In genomic region chr2:150959521-150959920, GRCm38 (mm10) we compare ENCODE assay signal across 15 mouse cellular contexts. TPM values are rescaled to one million over a fixed set of nuclear protein-coding genes. Genes with fewer than 3 reads are reported as not detected.
DNase-seq lines count a peak whose midpoint lies in the region; ATAC-seq and TF ChIP-seq lines count a peak whose summit lies in the region.
"Had no signal": no experiment of that assay in that cellular context is flagged by ENCODE, and none has a peak within 500 bp of the region (broad histone marks: within the 10 kb centered on the region; RNA-seq: fewer than 3 reads in every experiment).

No protein-coding gene starts in this region.

- H3K4me1 ChIP-seq in hindbrain, embryonic 11.5 days (replicated peaks; ENCODE audit: control insufficient read depth, insufficient read depth, low read length), result no peaks in the 10 kb centered on the region
- H3K4me1 ChIP-seq: hindbrain, embryonic 15.5 days had no signal

- intact Hi-C loops in left cerebral cortex, postnatal 4 days (cut with DNase I), result no loop called here
- intact Hi-C loops in left cerebral cortex, postnatal 36 days (cut with DNase I), result no loop called here

- no peak overlapping the region for H3K4me3 ChIP-seq in hindbrain, embryonic 11.5 days (ENCODE audit: low read depth, low read length)
- H3K4me3 ChIP-seq: hindbrain, embryonic 15.5 days had no signal

- 88% methylated on average over 10 of the region's 10 CpGs for WGBS in hindbrain, embryonic 11.5 days

- CTCF ChIA-PET in Patski (lab: Charles Lee), result no interaction called here

- H3K9me3 ChIP-seq in hindbrain, embryonic 11.5 days (ENCODE audit: control insufficient read depth, low read length), result no peaks in the 10 kb centered on the region
- H3K9me3 ChIP-seq: hindbrain, embryonic 15.5 days had no signal

- DNase-seq in left cerebral cortex, adult 11 months (ENCODE audit: low spot score), result peak; percentile 16
- DNase-seq in left cerebral cortex, postnatal 4 days, result no peak
- DNase-seq in Patski (ENCODE audit: low read depth, low spot score), result no peak
- peak; percentile 30 to 33 for DNase-seq in layer of hippocampus, adult 8-10 months (ENCODE audit: low spot score in 2 of 2)
- DNase-seq in left cerebral cortex, postnatal 36 days (ENCODE audit: low spot score in 2 of 2), result peak; percentile 13 to 50
- DNase-seq in hindbrain, embryonic 11.5 days (ENCODE audit: low spot score), result no peak
- DNase-seq: cerebellum, adult 8-10 months; heart, postnatal 10 days; kidney, adult 18-20 months; kidney, postnatal 25 days; lung, postnatal 36 days had no signal

- TF ChIP-seq CTCF in Patski (IDR thresholded peaks at IDR 0.05), result no peak

- H3K27ac ChIP-seq in hindbrain, embryonic 11.5 days (ENCODE audit: low read depth, low read length), result no peak overlapping the region
- H3K27ac ChIP-seq: hindbrain, embryonic 15.5 days had no signal

- in situ Hi-C loops in Patski (cut with MboI; ENCODE audit: low pct_unique_long_range_greater_than_20kb), result no loop called here

- POLR2A ChIA-PET in Patski (lab: Charles Lee), result no interaction called here

- ATAC-seq in Patski, result peak; percentile 75
- no peak for ATAC-seq in megakaryocyte-erythroid progenitor cell, adult 5-6 weeks (replicated peaks; ENCODE audit: low FRiP score, low TSS enrichment, poor library complexity, severe bottlenecking)
- no peak for ATAC-seq in hindbrain, embryonic 11.5 days (ENCODE audit: low FRiP score)

- no peaks in the 10 kb centered on the region for H3K36me3 ChIP-seq in hindbrain, embryonic 11.5 days (ENCODE audit: control insufficient read depth, insufficient read depth, low read length)
- H3K36me3 ChIP-seq: hindbrain, embryonic 15.5 days had no signal

- H3K4me2 ChIP-seq in hindbrain, embryonic 11.5 days (replicated peaks; ENCODE audit: low read depth, low read length), result no peak overlapping the region
- H3K4me2 ChIP-seq: hindbrain, embryonic 15.5 days; midbrain, embryonic 11.5 days had no signal

- H3K27me3 ChIP-seq in Patski, result no peaks in the 10 kb centered on the region
- no peaks in the 10 kb centered on the region for H3K27me3 ChIP-seq in hindbrain, embryonic 11.5 days (ENCODE audit: control insufficient read depth, insufficient read depth, low read length)
- H3K27me3 ChIP-seq: CH12.LX; hindbrain, embryonic 15.5 days had no signal

- H3K9ac ChIP-seq in hindbrain, embryonic 11.5 days (ENCODE audit: low read depth, low read length), result no peak overlapping the region
- H3K9ac ChIP-seq: hindbrain, embryonic 15.5 days had no signal

RNA-seq across cellular contexts. Expression of gene Gins1, which starts 54.3 kb away (rescaled TPM):
- 1 to 10 TPM; 7.2 to 8.9 TPM for total RNA-seq in left cerebral cortex, postnatal 4 days (2021)
- 10.5 TPM for polyA plus RNA-seq in Patski (2021)
- total RNA-seq in layer of hippocampus, adult 8-10 months (2022), result 1 to 10 TPM in 3 of 4 experiments, under 1 TPM in 1; 0.81 to 3.7 (median 1.4) TPM
- total RNA-seq in left cerebral cortex, postnatal 36 days (2021), result 1 to 10 TPM; 1.3 to 2.2 TPM
- 41.8 and 68.1 TPM in 2 replicates for total RNA-seq in megakaryocyte-erythroid progenitor cell, adult 5-6 weeks (2014; fragmentation: Nextera tagmentation)
- total RNA-seq in megakaryocyte-erythroid progenitor cell, adult 5-6 weeks (2017), result 87.4 and 115 TPM in 2 replicates
- polyA plus RNA-seq in hindbrain, embryonic 11.5 days (2014; fragmentation: Nextera tagmentation; extraction: Ambion mirVana), result 66.0 and 67.5 TPM in 2 replicates

RNA-seq across cellular contexts. Expression of gene Abhd12, which starts 55.0 kb away (rescaled TPM):
- total RNA-seq in left cerebral cortex, postnatal 4 days (2021), result 100 to 1,000 TPM; 116 to 117 TPM
- polyA plus RNA-seq in Patski (2021), result 78.5 TPM
- total RNA-seq in layer of hippocampus, adult 8-10 months (2022), result 100 to 1,000 TPM; 331 to 348 (median 335) TPM
- 100 to 1,000 TPM; 296 to 337 TPM for total RNA-seq in left cerebral cortex, postnatal 36 days (2021)
- 9.5 and 13.2 TPM in 2 replicates for total RNA-seq in megakaryocyte-erythroid progenitor cell, adult 5-6 weeks (2014; fragmentation: Nextera tagmentation)
- total RNA-seq in megakaryocyte-erythroid progenitor cell, adult 5-6 weeks (2017), result 21.8 and 45.1 TPM in 2 replicates
- polyA plus RNA-seq in hindbrain, embryonic 11.5 days (2014; fragmentation: Nextera tagmentation; extraction: Ambion mirVana), result 56.2 and 60.5 TPM in 2 replicates

Comparison
In these comparisons a context has a peak if more than half of its experiments do, and no peak if none do; other contexts are left out.
1. DNase-seq: peak in left cerebral cortex, adult 11 months (single experiment), layer of hippocampus, adult 8-10 months (2 of 2) and left cerebral cortex, postnatal 36 days (2 of 2); none in left cerebral cortex, postnatal 4 days (single experiment), Patski (single experiment) and hindbrain, embryonic 11.5 days (single experiment).
2. RNA of gene Gins1, which starts 54.3 kb away (total RNA-seq): 41.8 to 115 TPM in megakaryocyte-erythroid progenitor cell, adult 5-6 weeks; 7.2 to 8.9 TPM in left cerebral cortex, postnatal 4 days, 1.3 to 2.2 TPM in left cerebral cortex, postnatal 36 days and 0.81 to 3.7 TPM in layer of hippocampus, adult 8-10 months; every median in the first group is over 4 times any median in the second.